Mouse (Mus musculus): ENCODE data around the gene Gm49340. TPM values are rescaled to one million over a fixed set of nuclear protein-coding genes. Genes with fewer than 3 reads are reported as not detected.

Gene Gm49340
- polyA plus RNA-seq, 3 experiments from 2014 or later: not detected

Other genes starting within 250 kb of the Gm49340 start
- gene Itgae, start 239.2 kb upstream of the Gm49340 start, polyA plus RNA-seq (2017; shearing (Covaris generic)): 100 to 1,000 TPM in 2 of 3 experiments, 10 to 100 TPM in 1; 30.7 to 110 (median 101) TPM
- gene Haspin, start 191.4 kb upstream of the Gm49340 start, polyA plus RNA-seq (2017; shearing (Covaris generic)): 10 to 100 TPM in 1 of 3 experiments, 1 to 10 TPM in 2; 6.7 to 11.1 (median 8.1) TPM
- gene P2rx5, start 169.3 kb upstream of the Gm49340 start, polyA plus RNA-seq (2017; shearing (Covaris generic)): under 1 TPM in 2 of 3 experiments, not detected in 1; 0.23 to 0.24 TPM
- 10 to 100 TPM; 43.7 to 57.0 (median 49.4) TPM for gene Emc6, start 152.7 kb upstream of the Gm49340 start, polyA plus RNA-seq (2017; shearing (Covaris generic))
- 10 to 100 TPM; 20.9 to 43.7 (median 25.2) TPM for gene Tax1bp3, start 152.7 kb upstream of the Gm49340 start, polyA plus RNA-seq (2017; shearing (Covaris generic))
- 10 to 100 TPM in 2 of 3 experiments, 1 to 10 TPM in 1; 7.4 to 11.4 (median 11.3) TPM for gene Ctns, start 130.7 kb upstream of the Gm49340 start, polyA plus RNA-seq (2017; shearing (Covaris generic))
- 1 to 10 TPM; 1.7 to 3.3 (median 2.7) TPM for gene Shpk, start 130.3 kb upstream of the Gm49340 start, polyA plus RNA-seq (2017; shearing (Covaris generic))
- not detected for gene Trpv1, start 95.4 kb upstream of the Gm49340 start, polyA plus RNA-seq (2017; shearing (Covaris generic))
- gene Trpv3, start 62.4 kb upstream of the Gm49340 start, polyA plus RNA-seq (2017; shearing (Covaris generic)): not detected
- not detected for gene Aspa, start 145 bp upstream of the Gm49340 start, polyA plus RNA-seq (2017; shearing (Covaris generic))
- gene Spata22, start within 50 bp of the Gm49340 start, polyA plus RNA-seq (2017; shearing (Covaris generic)): not detected
- not detected for gene Olfr20, start 21.0 kb downstream of the Gm49340 start, polyA plus RNA-seq (2017; shearing (Covaris generic))
- not detected for gene Olfr376, start 41.5 kb downstream of the Gm49340 start, polyA plus RNA-seq (2017; shearing (Covaris generic))
- gene Olfr1, start 69.9 kb downstream of the Gm49340 start, polyA plus RNA-seq (2017; shearing (Covaris generic)): not detected
- not detected for gene Olfr378, start 98.7 kb downstream of the Gm49340 start, polyA plus RNA-seq (2017; shearing (Covaris generic))
- not detected for gene Olfr380, start 127.8 kb downstream of the Gm49340 start, polyA plus RNA-seq (2017; shearing (Covaris generic))
- gene Olfr381, start 161.9 kb downstream of the Gm49340 start, polyA plus RNA-seq (2017; shearing (Covaris generic)): not detected
- gene Olfr382, start 187.5 kb downstream of the Gm49340 start, polyA plus RNA-seq (2017; shearing (Covaris generic)): not detected

Measured in inflammation-experienced regulatory T-cells, adult 6 months (primary cell).